Mouse (Mus musculus) urinary bladder, postnatal 10 days (tissue): Measurements from ENCODE around the gene Lamtor4.

Source experiments
- DNase-seq: peaks from one replicate; pipeline ENCODE4 v3.0.0; 2022; ENCODE audit warnings: low spot score

Gene Lamtor4

DNA sequence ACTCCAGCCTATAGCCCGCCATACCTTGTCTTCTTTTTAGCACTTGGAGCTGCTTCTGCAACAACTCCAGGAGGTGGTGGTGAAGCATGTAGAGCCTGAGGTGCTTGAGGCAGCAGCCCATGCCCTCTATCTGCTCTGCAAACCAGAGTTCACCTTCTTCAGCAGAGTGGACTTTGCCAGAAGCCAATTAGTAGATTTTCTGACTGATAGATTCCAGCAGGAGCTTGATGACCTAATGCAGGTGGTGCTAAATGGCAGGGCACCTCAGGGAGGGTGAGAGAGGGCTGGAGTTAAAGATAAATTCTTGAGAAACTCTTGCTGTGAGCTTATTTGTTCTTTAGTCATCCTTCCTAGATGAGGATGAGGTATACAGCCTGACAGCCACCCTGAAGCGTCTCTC, 44.3 kb downstream of the Lamtor4 start:
- DNase-seq = no peak
